Mouse (Mus musculus) spleen, adult 18-20 months (tissue): ENCODE data around the gene Sult3a2.
"Not testable (repeated sequence)": the region's sequence is repeated elsewhere in the genome, so short reads cannot be mapped to it uniquely, and the experiment has no call there.

Experiments
- DNase-seq, 2 experiments: peaks; one replicate each; pipeline ENCODE4 v3.0.0; 2022; ENCODE audit warnings: mixed read lengths in 2 of 2

Gene Sult3a2

DNA sequence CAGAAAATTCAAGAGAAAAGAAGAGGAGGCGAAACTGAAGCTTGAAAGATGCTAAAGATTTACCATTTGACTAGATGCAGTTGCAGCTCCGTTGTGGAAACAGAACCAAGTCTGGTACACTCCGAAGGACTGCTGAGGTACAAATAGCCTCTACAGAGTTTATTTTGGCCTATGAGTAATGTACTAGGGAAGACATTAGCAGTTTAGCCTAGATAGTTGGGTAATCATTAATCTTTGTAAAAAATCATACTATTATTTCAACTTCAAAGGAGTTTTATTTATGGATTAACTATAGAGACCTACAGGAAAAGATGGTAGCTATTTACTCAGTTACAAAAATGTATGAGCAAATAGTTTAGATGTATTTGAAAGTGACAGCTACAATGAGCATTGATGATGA, at the start of gene Sult3a2:
Gene Sult3a2, minus strand, starts transcription at position 101 of the 400 bp plus-strand sequence.
- no peak for DNase-seq

DNA sequence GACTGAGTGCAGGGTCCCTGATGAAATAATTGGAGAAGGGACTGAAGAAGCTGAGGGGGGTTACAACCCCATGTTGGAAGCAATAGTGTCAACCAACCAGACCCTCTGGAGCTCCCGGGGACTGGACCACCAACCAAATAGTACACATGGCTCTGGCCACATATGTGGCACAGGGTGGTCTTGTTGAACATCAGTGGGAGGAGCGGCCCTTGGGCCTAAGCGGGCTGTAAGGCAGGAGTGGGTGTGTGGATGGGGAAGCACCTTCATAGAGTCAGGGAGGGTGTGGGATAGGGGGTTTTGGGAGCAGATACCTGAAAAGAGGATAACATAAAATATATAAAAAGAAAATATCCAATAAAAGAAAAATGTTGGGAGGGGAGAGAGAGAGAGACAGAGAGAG, 34.4 kb upstream of the Sult3a2 start:
- DNase-seq = no peak

DNA sequence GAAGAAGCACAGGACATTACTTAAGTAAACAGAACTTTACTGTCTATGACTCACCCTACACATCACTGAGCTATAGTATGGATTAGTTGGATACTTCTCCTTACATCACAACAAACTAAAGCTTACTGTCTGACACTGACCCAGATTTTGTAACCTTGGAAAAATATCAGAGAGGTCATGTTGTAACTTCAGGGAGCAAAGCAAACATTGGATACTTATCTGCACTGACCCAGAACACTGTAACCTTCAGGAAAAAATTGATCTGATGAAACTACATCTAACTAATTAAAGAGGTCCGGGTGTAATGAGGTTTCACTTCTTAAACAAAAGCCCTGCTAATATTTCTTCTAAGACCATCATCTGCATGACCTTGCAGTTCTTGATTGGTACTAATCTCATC, 30.4 kb upstream of the Sult3a2 start:
- no peak for DNase-seq

DNA sequence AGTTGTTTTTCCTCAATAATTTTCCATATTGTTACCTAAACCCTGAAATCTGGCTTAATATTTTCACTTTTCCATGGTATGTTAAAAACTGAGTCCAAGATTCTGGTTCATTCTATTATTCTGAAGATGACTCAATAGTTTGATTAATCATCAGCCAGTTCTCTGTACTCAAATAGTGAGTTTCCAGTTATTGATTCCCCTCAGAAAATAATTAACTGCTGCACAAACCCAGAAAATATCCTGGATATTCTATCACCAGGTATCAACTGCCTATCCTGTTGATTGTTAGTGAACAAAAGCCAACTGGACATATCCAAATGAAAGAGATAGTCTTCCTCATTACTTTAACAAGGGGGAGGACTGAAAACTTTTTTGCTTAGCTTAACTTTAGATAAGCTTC, 27.8 kb upstream of the Sult3a2 start:
- DNase-seq = no peak

DNA sequence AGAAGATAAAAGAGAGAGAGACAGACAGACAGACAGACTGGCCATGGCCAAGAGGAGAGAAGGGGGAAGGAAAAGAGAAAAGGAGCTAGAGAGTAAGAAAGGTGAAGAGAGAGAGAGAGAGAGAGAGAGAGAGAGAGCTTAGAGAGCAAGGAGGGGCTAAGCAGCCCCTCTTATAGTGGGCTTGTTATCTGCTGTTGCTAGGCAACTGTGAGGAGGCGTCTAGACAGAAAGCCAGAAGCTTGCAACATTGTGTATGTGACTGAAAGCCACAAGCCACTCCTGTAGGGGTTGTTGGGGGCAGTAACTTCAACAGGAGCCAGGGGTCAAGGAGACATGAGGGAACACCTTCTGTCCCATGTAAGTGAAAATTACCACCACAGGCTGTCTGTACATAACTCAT, 25.3 kb upstream of the Sult3a2 start:
- DNase-seq = no peak

DNA sequence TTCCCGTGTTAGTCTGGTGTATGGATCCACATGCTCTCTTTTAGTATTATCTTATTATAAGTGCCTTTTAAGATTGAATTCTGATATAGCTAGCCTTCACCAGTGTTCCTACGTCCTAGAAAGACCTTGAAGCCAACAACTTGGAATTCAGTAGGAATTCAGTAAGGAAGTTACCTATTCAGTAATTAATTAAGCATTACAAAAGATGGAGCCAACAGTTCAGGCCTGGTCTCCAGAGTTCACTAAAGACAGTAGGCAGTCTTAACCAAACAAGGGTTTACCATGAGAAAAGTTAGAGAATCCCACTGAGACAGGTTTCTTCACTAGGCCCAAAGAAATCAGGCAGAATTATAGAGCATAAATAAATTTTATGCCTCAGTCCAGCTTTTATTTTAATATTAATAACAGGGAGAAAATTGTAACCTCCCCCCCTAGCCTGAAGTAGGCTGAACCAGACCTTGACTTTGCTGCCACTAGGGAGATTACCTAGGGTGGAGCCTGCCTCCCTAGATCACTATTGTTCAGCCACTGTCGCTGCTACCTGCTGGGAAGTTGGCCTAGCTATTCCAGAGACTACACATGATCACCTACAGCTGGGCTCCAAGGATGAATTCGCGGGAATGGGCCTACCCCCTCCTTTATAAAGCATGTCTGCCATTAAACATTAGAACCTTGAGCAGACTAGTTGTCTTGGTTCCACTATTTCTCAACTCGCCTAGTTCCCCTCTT, 10.9 kb upstream of the Sult3a2 start:
- DNase-seq = not testable (repeated sequence)

DNA sequence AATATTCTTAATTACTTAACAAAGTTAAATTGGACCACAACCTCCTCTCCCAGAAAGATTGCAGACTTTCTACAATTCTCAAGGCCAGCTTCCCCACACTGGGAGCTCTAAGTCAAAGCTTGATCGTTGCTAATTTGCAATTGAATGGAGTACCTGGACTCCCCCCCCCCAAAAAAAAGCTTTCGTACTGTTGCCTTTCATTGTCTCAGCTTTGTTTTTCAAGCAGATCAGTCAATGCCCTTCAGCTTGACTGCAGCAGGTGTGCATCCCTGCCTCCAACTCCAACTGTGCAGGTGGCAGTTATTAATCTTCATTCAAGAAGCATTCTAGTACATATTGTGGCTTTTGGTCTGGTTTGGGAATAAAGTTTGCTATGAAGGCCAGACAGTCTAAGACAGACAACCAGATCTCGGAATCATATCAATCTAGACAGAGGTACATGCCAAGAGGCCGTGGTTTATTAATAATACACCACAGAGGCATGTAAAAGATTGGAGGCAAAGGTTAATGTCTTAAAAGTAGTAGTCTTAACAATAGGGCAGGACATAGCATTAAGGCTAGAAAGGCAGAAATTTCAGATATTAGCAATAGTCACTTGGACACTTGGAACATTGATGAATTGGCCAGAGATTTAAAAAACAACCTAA, 9.9 kb upstream of the Sult3a2 start:
- not testable (repeated sequence) for DNase-seq

DNA sequence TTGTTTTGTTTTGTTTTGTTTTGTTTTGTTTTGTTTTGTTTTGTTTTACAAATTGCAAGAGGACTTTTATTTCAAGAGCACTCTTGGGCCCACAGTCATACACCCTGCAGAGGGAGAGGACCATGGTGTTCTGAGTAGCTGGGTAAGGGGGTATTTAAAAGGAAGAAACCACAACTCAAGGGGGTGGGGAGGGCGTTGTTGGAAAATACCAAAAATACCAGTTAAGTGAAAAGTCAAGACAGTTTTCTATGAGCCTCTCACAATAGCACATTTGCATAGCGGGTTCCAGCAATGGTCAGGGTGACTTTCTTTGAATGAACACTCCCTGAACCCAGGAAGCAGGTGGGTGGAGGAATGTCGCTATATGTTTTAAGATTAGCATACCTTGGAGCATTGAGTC, 5.7 kb upstream of the Sult3a2 start:
- DNase-seq = not testable (repeated sequence)

DNA sequence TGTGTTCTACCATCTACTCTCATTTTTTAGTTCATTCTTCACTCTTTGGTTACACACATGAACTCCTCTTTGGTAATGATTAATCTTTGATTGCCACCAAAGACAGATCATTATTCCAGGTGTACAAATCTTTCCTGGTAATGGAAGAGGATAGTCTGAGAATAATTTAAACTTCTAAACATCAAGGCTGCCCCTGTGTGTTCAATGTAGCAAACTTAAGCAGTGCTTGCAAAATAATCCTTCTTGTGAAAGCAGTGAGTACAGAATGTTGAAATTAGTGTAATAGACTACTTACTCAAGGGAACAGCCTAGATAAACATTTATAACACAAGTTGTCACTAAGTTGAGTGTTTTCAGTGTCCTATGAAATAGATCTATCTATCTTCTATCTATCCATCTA, 1.0 kb upstream of the Sult3a2 start:
- DNase-seq = no peak

DNA sequence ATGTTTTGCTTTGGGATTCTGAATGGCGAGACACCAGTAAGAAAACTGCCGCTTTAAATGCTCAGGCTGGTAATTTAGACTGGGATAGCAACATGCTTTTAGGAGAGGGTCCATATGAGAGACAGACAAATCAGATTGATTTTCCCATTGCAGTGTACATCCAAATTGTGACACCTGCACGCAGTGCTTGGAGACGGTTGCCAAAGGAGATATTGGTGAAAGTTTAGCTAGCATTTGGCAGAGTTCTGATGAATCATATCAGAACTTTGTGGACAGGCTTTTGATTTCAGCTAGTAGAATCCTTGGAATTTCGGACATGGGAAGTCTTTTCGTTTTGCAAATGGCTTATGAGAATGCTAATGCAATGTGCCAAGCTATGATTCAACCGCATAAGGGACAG, 51.3 kb downstream of the Sult3a2 start:
- not testable (repeated sequence) for DNase-seq

DNA sequence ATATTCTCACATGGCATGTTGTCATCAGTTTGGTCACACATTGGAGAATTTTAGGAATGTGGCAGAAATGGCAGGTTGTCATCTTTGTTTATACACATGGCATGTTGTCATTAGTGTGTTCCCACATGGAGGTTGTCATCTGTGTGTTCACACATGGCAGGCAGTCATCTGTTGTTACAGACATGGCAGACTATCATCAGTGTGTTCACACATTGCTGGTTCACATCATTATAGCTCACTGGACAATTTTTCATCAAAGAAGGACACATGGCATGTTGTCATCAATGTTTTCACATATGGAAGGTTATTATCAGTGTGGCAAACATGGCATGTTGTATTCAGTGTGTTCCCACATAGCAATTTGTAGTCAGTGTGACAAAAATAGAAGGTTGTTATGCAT, 53.3 kb downstream of the Sult3a2 start:
- DNase-seq = no peak

DNA sequence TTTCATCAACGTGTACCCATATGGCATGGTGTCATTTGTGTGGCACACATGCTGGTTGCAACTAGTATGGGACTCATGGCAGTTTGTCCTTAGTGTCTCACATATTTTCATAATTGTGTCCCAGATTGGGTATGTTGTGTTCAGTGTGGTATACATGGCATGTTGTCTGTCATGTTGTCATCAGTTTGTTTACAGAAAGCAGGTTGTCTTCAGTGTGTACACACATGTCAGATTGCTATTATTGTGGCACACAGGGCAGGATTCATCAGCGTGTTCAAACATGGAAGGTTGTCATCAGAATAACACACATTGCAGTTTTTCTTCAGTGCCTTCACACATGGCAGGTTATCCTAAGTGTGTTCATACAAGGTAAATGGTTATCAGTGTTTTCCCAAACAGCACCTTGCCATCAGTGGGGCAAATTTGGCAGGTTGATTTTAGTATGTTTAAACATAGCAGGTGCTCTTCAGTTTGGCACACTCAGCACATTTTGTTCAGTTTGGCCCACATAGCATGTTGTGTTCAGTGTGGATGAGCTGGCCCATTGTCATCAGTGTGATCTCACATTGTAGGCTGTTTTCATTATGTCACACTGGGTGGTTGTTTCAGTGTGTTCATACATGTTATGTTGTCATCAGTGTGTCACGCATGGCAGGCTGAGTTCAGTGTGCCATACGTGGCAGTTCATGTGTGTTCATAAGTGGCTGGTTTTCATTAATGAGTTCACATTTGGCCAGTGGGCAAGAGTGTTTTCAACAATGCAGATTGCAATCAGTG, 53.9 kb downstream of the Sult3a2 start:
- DNase-seq = no peak

DNA sequence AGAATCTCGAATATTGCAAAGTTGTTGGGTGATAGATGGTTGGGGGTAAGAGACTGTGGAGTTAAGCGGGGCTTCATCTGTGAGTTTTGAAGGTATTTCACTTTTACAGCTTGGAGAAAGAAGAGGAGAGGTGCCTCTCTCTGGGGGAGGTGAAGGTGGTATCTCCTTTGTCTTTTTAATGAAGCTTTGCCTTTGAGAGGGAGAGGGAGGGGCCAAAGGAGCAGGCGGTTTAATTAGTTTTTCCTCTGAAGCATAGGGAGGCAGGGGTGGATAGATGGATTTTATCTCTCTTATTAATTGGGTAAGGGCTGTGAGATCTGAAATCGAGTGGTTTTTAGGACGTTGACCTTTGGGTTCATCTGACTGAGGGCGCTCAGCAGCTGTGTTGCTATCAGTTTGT, 62.7 kb downstream of the Sult3a2 start:
- DNase-seq = no peak

DNA sequence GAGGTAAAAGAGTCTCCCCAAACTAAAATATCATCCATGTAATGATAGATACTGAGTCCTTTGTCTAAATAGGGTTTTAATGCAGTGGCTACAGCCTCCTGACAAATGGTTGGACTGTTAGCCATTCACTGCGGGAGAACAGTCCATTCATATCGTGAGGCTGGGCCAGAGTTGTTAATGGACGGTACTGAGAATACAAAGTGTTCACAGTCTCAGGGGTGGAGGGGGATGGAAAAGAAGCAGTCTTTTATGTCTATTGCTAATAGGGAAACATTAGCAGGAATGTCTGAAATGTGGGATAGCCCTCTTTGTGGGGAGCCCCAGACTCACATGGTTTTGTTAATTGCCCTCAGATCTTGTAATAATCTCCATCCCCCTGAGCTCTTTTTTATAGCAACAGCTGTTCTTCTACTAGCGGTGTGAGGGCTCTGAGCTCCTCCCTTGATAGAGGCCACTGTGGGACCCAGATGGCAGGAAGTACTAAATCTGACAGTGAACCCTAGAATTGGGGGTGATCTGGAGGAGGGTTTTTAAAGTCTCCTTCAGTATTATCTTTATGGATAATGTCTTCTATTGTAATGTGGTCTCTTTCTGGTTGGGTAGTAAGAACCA, 64.6 kb downstream of the Sult3a2 start:
- DNase-seq = no peak
